Mouse (Mus musculus) brain, adult 2 months (tissue): ENCODE measurements around the gene Espl1.
A peak's percentile ranks its signal among the peaks of the same experiment; 100 is the strongest.

Source experiments
- DNase-seq: peaks from one replicate; pipeline ENCODE4 v3.0.0; 2011; ENCODE audit warnings: low read depth, low spot score

Espl1 gene

GRCm38 (mm10) chr15:102335254-102335653 lies 39.2 kb downstream of the Espl1 start:
- no peak for DNase-seq

DNA sequence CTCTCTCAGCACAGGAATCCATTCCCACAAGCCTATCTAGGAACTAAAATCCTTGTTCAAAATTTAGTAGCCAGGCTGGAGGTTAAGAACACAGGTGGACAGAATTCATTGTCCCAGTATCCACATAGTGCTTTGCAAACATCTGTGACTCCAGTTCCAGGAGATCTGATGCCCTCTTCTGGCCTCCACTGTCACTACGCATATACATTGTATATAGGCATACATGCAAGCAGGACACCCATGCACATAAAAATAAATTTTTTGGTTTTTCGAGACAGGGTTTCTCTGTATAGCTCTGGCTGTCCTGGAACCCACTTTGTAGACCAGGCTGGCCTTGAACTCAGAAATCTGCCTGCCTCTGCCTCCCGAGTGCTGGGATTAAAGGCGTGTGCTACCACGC lies 39.9 kb downstream of the Espl1 start:
- peak; percentile 27 for DNase-seq

GRCm38 (mm10) chr15:102336946-102337345 lies 40.9 kb downstream of the Espl1 start:
- no peak for DNase-seq

- no peak for DNase-seq
These were observed 43.5 kb downstream of the Espl1 start for GRCm38 (mm10) chr15:102339612-102340011.

- peak; percentile 67 for DNase-seq
These were observed 45.5 kb downstream of the Espl1 start for GRCm38 (mm10) chr15:102341580-102341979.

- DNase-seq: no peak
These were observed 48.4 kb downstream of the Espl1 start for GRCm38 (mm10) chr15:102344490-102344889.

GRCm38 (mm10) chr15:102346444-102346843 lies 50.4 kb downstream of the Espl1 start:
- DNase-seq: no peak

DNA sequence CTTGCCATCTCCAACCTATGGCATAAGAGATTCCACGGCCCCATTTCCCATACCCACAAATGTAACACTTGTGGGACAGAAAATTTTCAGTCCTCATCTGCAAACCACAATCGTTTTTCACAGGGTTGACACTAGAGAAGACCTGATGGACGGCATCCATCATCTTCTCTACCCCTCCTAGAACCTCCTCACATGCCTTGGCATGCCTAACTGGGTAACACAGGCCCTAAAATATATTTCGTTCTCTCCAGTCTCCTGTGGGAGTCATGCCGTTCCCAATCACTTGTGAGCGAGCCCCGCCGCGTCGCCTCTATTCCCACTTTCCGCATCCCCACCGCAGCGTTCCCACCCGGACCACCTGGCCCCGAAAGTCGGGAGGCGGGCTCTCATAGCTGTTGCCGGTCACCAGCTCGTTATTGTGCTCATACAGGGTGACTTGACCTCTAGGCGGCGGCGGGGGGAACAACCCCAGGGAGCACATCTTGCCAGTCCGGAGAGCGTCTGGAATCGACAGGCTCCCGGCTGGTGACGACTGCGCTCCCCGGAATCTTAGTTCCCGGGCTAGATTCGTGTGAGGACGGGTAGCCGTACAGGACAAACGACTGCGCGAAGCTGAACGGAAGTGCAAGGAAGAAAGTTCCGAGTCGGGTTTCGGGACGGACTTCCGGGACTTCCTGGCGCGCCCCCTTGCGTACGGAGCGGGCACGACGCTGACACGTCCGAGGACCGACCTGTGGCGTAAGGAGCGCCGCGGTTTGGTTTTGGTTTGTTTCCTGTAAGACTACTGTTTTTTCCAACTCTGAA lies 54.3 kb downstream of the Espl1 start, which contains the start of gene Aaas:
TSS of gene Aaas (minus strand) at position 634 of the 804 bp plus-strand sequence.
- DNase-seq: peak; percentile 99

DNA sequence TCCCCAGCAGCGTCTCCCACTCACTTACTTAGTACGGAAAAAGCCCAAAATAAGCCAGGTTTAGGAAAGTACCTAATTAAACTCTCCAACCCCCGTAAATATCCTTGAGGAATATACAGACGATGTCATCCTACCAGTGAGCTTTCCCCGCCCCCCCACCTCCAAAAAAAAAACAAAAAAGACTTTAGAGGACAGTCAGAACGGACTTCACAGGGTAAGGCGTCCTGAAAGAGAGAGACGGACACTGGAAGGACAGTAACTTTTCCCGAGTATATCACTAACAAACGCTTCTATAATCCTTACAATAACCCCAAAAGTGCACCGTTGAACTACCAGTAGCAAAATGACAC lies 54.9 kb downstream of the Espl1 start:
- no peak for DNase-seq

DNA sequence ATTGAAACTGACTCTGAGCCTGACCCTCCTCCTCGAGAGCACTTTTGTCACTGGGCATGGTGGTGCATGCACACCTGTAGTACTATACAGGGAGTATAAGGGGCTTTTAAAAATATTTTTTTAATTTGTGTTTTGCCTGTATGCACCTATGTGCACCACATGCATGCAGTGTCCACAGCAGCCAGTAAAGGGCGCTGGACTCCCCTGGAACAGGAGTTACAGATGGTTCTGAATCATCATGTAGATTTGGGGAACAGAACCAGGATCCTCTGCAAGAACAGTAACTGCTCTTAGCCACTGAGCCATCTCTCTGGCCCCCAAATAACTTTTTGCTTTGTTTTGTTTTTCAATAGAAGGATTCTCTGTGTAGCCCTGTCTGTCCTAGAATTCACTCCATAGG lies 56.1 kb downstream of the Espl1 start:
- no peak for DNase-seq

DNA sequence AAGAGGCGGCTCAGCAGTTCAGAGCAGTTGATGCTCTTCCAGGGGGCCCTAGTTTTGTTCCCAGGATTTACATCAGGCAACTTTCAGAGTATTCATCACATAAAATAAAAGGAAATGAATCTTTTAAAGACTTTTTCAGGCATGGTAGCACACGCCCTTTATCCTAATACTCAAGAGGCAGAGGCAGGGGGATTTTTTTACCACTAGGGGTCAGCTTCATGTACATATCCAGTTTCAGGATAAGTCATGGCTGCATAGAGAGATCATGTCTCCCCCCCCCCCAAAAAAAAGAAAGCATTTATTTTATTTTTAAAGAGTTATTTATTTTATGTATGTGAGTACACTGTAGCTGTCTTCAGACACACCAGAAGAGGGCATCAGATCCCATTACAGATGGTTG lies 57.9 kb downstream of the Espl1 start:
- DNase-seq: no peak

GRCm38 (mm10) chr15:102355134-102355870 lies 59.2 kb downstream of the Espl1 start:
- DNase-seq: peak; percentile 73

DNA sequence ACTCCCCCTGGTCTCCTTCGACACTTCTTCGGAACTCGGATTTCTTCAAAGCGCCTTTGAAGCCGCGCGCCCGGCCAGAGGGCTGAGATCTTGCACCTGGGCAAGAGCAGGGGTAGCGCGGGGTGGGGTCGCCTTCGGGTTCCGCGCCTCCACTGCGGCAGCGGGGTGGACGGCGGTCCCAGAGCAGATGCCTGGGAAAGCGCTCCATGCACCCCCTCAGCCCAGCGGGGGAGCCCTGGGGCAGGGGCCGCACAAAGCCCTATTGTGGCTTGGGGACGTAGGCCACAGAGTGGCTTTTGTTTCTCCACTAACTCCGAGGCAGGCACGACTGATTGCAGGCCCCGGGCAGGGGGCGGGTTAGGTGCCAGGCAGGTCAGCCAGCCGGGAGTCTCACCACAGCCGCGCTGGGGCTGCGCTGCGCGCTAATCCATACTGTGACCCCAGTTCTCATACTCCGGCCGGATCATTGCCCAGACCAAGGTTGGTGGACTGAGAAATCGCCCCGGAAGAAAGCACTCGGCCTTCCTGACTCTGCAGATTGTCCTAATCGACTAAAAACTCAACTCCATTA lies 59.9 kb downstream of the Espl1 start:
- peak; percentile 91 for DNase-seq

DNA sequence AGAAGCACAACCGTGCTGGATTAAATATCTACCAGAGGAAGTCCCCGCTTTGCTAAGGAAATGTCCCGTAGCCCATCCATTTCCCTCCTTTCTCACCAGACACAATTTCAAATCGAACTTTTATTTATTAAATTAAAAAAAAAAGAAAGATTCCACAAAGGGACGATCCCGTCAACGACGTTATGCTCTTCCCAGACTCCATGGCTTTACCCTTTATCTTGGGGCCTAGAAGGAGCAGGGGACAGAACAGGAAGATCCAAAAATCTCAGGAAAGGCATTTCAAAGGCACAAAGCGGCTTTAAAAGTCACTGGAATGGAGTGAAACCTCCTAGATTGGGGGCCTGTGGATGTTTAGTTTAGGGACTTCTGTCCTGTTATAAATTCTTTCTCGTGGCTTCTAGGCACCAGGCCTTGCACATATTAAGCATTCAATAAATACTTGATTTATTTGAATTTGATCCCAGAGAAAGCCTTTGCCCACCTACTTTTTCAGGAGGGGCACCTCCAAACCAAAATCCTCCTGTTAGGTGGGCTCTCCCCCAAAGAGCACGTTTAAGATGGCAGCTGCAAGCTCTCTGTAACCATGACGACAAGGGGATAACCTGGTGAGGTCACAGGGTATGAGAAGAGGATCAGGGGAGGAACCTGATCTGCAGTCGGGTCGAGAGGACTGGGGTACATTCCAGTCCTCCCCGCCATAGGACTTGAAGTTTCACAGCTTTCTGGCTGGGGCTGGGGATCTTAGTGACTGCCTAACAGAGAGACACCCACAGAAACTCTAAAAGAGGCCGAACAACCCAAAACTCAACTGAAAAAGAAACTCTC lies 60.6 kb downstream of the Espl1 start:
- DNase-seq: no peak

DNA sequence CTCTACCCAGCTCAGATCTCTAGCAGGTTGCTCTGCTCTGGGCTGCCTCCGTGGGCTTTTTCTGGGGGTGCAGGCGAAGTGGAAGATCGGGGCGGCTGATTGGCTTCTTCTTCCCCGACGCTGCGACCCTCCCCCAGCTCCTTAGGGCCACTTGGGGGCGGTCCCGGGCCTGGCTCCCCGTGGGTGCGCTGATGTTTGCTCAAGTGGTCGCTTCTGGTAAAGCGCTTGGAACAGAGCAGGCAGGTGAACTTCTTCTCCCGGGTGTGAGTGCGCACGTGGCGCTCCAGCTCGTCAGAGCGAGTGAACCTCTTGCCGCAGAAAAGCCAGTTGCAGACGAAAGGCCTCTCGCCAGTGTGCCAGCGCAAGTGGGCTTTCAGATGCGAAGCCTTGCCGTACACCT lies 62.1 kb downstream of the Espl1 start:
- DNase-seq: no peak

GRCm38 (mm10) chr15:102358834-102359233 lies 62.8 kb downstream of the Espl1 start:
- DNase-seq: no peak

GRCm38 (mm10) chr15:102362648-102363047 lies 66.6 kb downstream of the Espl1 start:
- DNase-seq: no peak

- no peak for DNase-seq
These were observed 68.6 kb downstream of the Espl1 start for GRCm38 (mm10) chr15:102364678-102365077.

- peak; percentile 72 for DNase-seq
These were observed 70.2 kb downstream of the Espl1 start for GRCm38 (mm10) chr15:102366238-102366637.

GRCm38 (mm10) chr15:102366733-102367344 lies 70.8 kb downstream of the Espl1 start, which contains the start of gene Sp7:
TSS of gene Sp7 (minus strand) at chr15:102367182.
- DNase-seq: peak; percentile 40

DNA sequence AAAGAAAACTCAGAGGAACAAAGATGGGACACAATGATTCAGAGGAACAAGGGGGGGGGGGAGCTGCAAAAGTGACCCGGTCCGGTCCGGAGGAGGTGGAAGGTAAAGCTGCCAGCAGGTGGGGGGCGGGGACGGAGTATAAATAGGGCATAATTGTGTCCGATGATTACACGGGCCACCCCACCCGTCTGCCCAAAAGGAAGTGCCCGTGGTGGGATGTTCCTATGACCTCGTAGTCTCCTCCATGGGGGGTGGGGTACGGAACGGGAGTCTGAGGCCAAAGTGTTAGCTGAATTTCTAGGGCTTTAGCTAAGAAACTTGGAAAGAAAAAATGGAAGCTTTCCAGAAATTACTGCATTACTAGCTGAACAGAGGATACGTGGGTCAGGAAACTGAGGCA lies 73.9 kb downstream of the Espl1 start:
- DNase-seq: no peak
